Mouse (Mus musculus): ENCODE measurements around the gene Ndufb6. TPM values are rescaled to one million over a fixed set of nuclear protein-coding genes. Genes with fewer than 3 reads are reported as not detected.

Ndufb6 gene
- total RNA-seq, 2 experiments from 2014 or later, result 166 to 192 TPM

Other genes with a start within 250 kb of the Ndufb6 start
- 10 to 100 TPM; 30.9 to 34.8 TPM for gene Aco1, start 136.3 kb downstream of the Ndufb6 start, total RNA-seq (2021)
- gene Ddx58, start 39.6 kb downstream of the Ndufb6 start, total RNA-seq (2021), result 1 to 10 TPM; 3.2 to 3.6 TPM
- gene Smim27, start 9.8 kb downstream of the Ndufb6 start, total RNA-seq (2021), result 10 to 100 TPM; 13.8 to 16.3 TPM
- gene Topors, start 9.6 kb downstream of the Ndufb6 start, total RNA-seq (2021), result 10 to 100 TPM; 19.2 to 20.4 TPM
- 1 to 10 TPM; 6.0 to 8.4 TPM for gene Tmem215, start 192.8 kb upstream of the Ndufb6 start, total RNA-seq (2021)